8 mouse cellular contexts compared by ENCODE assay signal in the genomic region with DNA sequence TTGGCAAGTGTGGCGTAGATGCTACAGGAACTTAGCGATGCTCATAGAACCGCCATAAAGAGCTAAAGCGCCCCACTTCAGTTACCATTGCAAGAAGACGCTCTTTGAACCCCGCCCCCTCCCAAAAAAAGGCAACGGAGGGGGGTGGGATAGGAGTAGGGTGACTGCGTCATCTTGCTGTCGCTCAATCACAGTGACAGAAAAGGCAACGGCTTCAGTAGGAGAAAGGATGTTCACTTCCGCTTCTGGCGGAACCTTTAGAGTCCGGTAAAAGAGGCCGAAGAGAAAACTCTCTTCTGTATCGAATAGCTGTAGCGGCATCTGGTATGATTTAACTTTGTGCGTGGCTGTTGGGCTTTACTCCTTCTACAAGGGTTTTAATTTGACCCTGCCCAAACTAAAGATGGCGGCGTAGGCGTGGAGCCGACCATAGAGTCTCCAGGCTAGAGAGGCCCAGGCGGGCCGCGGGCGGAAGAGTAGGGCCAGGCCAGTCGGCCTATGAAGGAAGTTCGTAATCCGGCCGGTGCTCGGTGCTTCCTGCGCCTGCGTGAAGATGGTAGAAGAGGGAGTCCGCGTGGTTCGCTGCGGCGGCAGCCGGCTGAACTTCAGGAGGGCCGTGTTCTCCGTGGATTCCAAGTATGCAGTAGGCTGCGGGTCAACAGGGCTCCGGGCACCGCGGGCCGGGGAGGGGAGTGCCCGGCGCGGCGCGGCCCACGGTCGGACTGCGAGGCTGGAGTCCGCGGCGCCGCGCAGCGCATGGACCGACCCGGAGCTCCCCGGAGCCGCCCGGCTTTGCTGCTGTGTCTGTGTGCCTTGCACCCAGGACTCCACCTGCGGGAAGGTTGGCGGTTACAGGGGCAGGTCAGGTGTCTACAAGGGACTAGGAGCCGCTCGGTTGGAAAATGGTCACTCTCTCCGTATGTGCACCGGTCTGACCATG. TPM values are rescaled to one million over a fixed set of nuclear protein-coding genes. Genes with fewer than 3 reads are reported as not detected.
DNase-seq lines count a peak whose midpoint lies in the region; ATAC-seq and TF ChIP-seq lines count a peak whose summit lies in the region.

Wdr75 (plus strand) TSS at position 198 of the 940 bp plus-strand sequence.

- peak; percentile 96 for DNase-seq in A20 (ENCODE audit: low read depth, low spot score)
- DNase-seq in heart, adult 9 months (ENCODE audit: low spot score in 2 of 2), result peak; percentile 93 to 96
- DNase-seq in monocyte, adult 2 months (ENCODE audit: low read depth in 1 of 2, low spot score in 2 of 2), result peak; percentile 80 to 91
- peak; percentile 91 to 94 for DNase-seq in spleen, postnatal 36 days (ENCODE audit: low spot score in 2 of 2)

- no peak for TF ChIP-seq CTCF in bone marrow macrophage, adult 2 months (IDR thresholded peaks at IDR 0.05; ENCODE audit: low read depth, low read length)
- no peak for TF ChIP-seq CTCF in embryonic fibroblast, embryonic 13.5 days (IDR thresholded peaks at IDR 0.05; ENCODE audit: borderline replicate concordance, insufficient read depth, low read length)

- H3K27me3 ChIP-seq in kidney, embryonic 14.5 days (ENCODE audit: control insufficient read depth, insufficient read depth, low read length), result no peaks in the 10 kb centered on the region
- H3K27me3 ChIP-seq in limb, embryonic 15.5 days, result no peaks in the 10 kb centered on the region

- peak within 1 kb of the TSS; percentile 94 for H3K4me3 ChIP-seq in bone marrow macrophage, adult 2 months (ENCODE audit: insufficient read depth, low read length)
- peak within 1 kb of the TSS; percentile 88 for H3K4me3 ChIP-seq in embryonic fibroblast, embryonic 13.5 days (ENCODE audit: insufficient read depth, low read length)
- H3K4me3 ChIP-seq in kidney, embryonic 14.5 days (ENCODE audit: low read length), result peak within 1 kb of the TSS; percentile 86
- peak within 1 kb of the TSS; percentile 95 for H3K4me3 ChIP-seq in limb, embryonic 15.5 days

- TF ChIP-seq POLR2A in bone marrow macrophage, adult 2 months (IDR thresholded peaks at IDR 0.05; ENCODE audit: borderline replicate concordance, low read depth, low read length), result no peak; the same call in 1 of the 2 replicates
- TF ChIP-seq POLR2A in embryonic fibroblast, embryonic 13.5 days (IDR thresholded peaks at IDR 0.05; ENCODE audit: low read depth, low read length), result peak; percentile 95

- peak within 1 kb of the TSS; percentile 91 for H3K9ac ChIP-seq in kidney, embryonic 14.5 days (ENCODE audit: low read depth, low read length)
- H3K9ac ChIP-seq in limb, embryonic 15.5 days, result peak within 1 kb of the TSS; percentile 96

- peaks cover 5% of the 10 kb centered on the region for H3K4me1 ChIP-seq in bone marrow macrophage, adult 2 months (ENCODE audit: control insufficient read depth, insufficient read depth, low read length)
- H3K4me1 ChIP-seq in embryonic fibroblast, embryonic 13.5 days (ENCODE audit: control insufficient read depth, insufficient read depth, low read length), result no peaks in the 10 kb centered on the region
- H3K4me1 ChIP-seq in kidney, embryonic 14.5 days (ENCODE audit: control insufficient read depth, insufficient read depth, low read length), result peaks cover 6% of the 10 kb centered on the region; the same call in 1 of the 2 replicates
- H3K4me1 ChIP-seq in limb, embryonic 15.5 days, result peaks cover 11% of the 10 kb centered on the region; the same call in 1 of the 2 replicates

- peaks cover 11% of the 10 kb centered on the region; the same call in 1 of the 2 replicates for H3K36me3 ChIP-seq in kidney, embryonic 14.5 days (ENCODE audit: control insufficient read depth, insufficient read depth, low read length)
- peaks cover 11% of the 10 kb centered on the region for H3K36me3 ChIP-seq in limb, embryonic 15.5 days

- H3K9me3 ChIP-seq in kidney, embryonic 14.5 days (ENCODE audit: control insufficient read depth, low read length), result no peaks in the 10 kb centered on the region
- no peaks in the 10 kb centered on the region for H3K9me3 ChIP-seq in limb, embryonic 15.5 days

- under 1% methylated on average over 66 of the region's 70 CpGs for WGBS in kidney, embryonic 14.5 days
- WGBS in limb, embryonic 15.5 days, result under 1% methylated on average over 70 of the region's 70 CpGs

- ATAC-seq in kidney, embryonic 14.5 days (ENCODE audit: low FRiP score, low TSS enrichment), result peak; percentile 99
- ATAC-seq in limb, embryonic 15.5 days (ENCODE audit: insufficient number of reproducible peaks, low FRiP score, low TSS enrichment, low read depth), result peak; percentile 99

- H3K4me2 ChIP-seq in kidney, embryonic 14.5 days (replicated peaks; ENCODE audit: low read depth, low read length), result peak within 1 kb of the TSS; percentile 75
- H3K4me2 ChIP-seq in limb, embryonic 15.5 days, result peak within 1 kb of the TSS; percentile 65

- peak within 1 kb of the TSS; percentile 87 for H3K27ac ChIP-seq in bone marrow macrophage, adult 2 months (ENCODE audit: insufficient read depth, low read depth, low read length)
- peak within 1 kb of the TSS; percentile 99 for H3K27ac ChIP-seq in embryonic fibroblast, embryonic 13.5 days (ENCODE audit: insufficient read depth, low read length)
- peak within 1 kb of the TSS; percentile 92 for H3K27ac ChIP-seq in kidney, embryonic 14.5 days (ENCODE audit: low read depth, low read length)
- H3K27ac ChIP-seq in limb, embryonic 15.5 days, result peak within 1 kb of the TSS; percentile 98

RNA-seq across cellular contexts. Expression of gene Wdr75, which starts in this region (rescaled TPM):
- 12.8 and 21.6 TPM in 2 replicates for polyA plus RNA-seq in bone marrow macrophage, adult 2 months (2012; ENCODE audit: insufficient read depth, insufficient read length, missing spikeins)
- 127 and 146 TPM in 2 replicates for polyA plus RNA-seq in embryonic fibroblast, embryonic 13.5 days (2011; ENCODE audit: insufficient read length, low read depth, missing spikeins)
- polyA plus RNA-seq in kidney, embryonic 14.5 days (2014; fragmentation: Nextera tagmentation; extraction: Ambion mirVana), result 73.0 and 90.1 TPM in 2 replicates
- 65.1 and 65.5 TPM in 2 replicates for polyA plus RNA-seq in limb, embryonic 15.5 days (2015; fragmentation: Nextera tagmentation; extraction: Ambion mirVana)

Comparison
In these comparisons a context has a peak if more than half of its experiments do, and no peak if none do; other contexts are left out.
1. Peak in every context shown above with its lines: DNase-seq, ATAC-seq, H3K4me3 ChIP-seq and H3K27ac ChIP-seq.